Mouse (Mus musculus) testis, postnatal 10 days (tissue): ENCODE measurements around the gene Ccser2.
A peak's percentile ranks its signal among the peaks of the same experiment; 100 is the strongest.
"Not testable (repeated sequence)": the region's sequence is repeated elsewhere in the genome, so short reads cannot be mapped to it uniquely, and the experiment has no call there.

Source experiments
- DNase-seq: peaks from one replicate; pipeline ENCODE4 v3.0.0; 2021; ENCODE audit warnings: low spot score

Ccser2 gene

DNA sequence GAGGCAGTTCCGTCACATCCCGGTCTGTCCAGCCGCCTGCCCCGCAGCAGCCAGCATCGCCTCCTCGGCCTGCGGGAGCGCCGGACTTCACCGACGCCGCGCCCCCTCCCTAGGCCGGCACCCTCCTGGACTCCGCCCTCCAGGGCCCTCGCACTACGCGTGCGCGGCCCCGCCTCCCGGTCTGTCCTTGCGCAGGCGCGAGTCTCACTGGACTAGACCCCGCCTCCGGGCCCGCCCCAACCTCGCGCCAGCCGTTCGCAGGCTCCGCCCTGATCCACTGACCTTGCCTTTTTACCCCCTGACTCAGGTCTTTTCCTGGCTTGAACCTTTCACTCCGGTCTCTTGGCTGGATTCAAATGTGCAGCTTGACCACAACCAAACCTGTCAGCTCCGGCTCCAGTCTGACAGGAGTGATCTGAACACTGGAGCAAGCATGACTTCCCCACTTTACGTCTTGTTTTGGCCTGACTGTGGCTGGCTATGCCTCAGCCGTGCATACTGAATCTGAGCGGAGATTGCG, at the start of gene Ccser2:
Gene Ccser2 (minus strand): TSS at position 150 of the 520 bp plus-strand sequence.
- peak; percentile 100 for DNase-seq

DNA sequence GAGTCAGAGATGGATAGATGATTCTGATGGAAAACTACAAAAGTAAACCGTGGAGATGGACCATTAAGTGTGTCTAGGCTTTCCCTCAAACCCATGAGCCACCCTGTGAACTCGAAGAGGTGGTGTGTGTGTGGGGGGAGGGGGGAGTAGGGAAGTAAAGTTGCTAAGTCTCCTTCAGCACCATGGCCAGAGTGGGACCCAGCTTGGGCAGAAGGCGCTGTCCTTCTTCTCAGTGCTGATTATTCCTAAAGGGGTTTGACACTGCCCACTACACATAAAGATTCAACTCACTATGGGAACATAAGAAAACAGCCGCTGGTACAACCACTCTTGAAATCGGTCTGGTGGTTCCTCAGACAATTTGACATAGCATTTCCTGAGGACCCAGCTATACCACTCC, 47.3 kb upstream of the Ccser2 start:
- DNase-seq, result peak; percentile 57

DNA sequence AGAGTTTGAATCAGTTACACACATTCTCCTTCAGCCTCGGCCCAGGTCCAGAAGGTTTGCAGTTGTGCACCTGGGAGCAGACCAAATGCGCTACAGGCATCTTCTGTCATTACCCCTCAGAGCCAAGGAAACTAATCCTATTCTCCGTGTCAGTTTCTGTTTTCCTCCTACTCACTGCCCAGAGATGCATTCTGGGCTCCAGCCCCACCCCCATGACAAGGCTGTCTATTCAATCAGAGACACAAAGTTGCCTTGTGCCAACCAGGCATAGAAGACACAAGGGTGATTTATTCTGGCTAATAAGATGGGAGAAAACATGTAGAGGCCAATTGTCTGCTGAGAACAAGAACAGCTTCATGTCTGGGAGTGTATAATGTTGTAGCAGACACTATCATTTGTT, 45.1 kb upstream of the Ccser2 start:
- DNase-seq, result no peak

DNA sequence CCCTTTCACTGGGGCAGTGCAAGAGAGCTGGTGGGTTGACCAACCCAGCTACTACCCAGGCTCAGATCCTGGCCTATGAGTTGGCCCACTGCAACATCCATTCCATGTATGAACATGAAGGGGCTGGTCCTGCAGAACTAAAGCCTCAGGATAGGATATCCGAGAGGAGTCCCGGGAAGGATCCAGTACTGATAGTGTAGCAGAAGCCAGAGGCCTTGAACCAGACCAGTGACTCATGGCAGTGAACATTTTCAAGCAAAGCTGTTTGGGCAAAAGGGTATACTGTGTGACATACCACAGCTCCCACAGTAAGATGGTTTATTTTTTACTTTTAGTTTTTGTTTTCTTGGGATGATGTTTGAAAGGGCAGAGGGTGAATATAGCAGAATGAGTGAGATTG, 41.1 kb upstream of the Ccser2 start:
- no peak for DNase-seq

DNA sequence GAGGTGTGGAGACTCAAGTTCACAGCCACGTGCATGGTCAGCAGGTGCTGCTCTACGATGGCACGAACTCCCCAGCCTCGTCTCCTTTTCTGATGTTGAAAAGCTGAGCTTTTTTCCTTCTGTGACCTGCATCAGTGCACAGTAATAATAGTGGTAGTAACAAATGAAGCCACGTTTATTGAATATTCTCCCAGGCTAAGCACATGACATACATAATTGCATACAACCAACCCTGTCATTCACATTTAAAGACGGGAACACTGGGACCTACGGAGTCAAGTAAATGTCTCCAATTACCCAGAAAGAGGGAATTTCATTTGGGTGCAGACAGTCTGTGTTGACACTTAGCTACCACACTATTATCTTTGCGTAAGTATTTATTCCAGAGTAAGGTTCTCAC, 37.9 kb upstream of the Ccser2 start:
- DNase-seq, result no peak

DNA sequence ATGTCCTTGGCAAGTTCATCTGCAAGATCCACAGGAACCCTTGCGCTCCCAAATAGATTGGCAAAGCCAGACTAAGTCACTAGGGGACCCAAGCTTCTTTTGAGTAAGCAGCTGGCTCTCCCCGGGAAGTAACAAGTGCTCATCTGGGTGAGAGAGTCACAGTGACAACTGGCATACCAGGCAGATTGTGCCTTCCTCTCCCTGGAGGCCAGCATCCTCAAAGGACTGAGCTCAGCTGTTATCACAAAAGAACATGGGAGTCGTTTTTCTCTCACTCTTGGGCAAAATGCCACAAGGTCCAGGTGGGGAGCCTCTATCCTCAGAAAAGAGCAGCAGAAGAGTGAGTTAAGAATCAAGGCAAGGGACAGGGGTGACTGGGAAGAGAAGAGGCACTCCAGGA, 37.3 kb upstream of the Ccser2 start:
- no peak for DNase-seq

DNA sequence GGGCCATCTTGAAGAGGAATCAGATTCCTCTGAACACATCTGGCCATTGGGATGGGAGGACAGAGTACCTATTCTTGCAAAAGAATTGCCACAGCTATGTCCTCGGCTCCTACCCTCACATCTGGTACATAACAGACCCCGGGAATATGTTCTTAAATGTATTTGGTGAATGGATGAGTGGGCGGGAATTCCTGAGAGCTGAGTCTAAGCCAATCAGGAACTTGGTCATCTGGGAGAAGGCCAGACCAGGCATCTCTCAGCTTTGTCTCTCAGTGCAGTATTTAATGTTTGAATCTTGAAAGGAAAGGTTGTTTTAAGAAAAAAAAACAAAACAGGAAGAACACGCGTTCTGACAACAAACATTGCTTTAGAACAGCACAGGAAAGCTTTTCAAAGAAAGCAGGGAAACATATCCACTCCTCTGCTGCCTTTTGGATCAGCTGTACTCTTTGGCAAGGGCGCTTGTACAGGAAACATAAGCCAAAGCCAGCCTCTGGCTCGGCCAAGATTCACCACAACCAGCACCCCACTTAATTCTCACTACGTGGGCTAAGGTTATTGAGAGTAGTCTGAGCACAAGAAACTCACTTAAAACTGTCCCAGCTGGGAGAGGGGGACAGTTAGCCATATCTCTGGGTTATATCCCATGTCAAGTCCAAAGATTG, 35.0 kb upstream of the Ccser2 start:
- no peak for DNase-seq

DNA sequence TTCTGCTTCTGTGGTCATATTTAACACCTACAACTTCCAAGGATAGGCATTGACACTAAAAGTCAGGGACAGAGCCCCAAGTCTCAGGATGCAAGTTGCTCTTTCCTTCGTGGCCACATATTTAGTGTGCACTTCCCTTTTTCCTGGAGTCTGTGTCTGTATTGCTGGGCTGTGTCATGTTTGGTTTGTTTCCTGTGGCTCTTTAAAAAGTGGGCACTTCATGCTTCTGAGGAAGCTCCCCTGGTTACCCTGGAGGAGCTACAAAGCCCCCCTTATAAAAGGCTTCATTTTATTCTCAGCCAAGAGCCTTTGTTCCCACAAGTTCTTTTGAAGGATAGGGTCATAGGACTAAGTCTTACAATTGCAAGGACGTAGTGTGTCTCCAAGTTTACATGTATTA, 34.3 kb upstream of the Ccser2 start:
- no peak for DNase-seq

DNA sequence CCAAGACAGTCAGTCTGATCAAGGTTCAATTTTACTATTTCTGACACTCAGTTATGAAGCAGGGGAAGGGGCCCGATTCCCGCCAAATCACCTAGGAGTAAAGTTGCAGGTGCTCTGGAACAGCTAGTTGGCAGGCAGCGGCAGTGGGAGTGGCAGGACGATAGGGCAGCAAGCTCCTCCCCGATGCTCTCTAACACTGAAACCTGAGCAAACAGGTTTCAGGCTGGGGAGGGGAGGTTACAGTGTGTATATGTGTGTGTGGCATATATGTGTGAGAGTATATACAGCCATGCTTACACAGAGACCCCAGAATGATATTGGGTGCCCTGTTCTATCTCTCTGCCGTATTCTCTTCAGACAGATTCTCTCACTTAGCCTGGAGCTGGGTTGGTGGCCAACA, 32.2 kb upstream of the Ccser2 start:
- not testable (repeated sequence) for DNase-seq

DNA sequence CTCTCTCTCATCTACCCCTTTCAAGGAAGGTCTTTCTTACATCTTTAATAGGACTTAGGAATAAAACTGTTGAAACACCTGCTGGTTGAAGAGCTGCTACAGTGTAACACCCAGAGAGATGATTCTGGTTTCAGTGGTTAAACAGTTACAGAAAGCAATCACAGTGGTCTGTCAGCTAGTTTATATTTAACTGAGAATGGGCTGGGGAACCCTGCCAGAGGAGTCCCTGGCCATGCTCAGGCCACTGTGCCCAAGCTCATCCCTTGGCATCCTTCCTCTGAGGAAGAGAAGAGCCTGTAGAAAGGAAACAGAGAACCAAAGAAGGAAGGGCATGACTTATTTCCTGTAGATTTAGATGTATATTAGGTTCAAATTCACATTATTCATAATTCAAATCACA, 21.2 kb upstream of the Ccser2 start:
- no peak for DNase-seq

DNA sequence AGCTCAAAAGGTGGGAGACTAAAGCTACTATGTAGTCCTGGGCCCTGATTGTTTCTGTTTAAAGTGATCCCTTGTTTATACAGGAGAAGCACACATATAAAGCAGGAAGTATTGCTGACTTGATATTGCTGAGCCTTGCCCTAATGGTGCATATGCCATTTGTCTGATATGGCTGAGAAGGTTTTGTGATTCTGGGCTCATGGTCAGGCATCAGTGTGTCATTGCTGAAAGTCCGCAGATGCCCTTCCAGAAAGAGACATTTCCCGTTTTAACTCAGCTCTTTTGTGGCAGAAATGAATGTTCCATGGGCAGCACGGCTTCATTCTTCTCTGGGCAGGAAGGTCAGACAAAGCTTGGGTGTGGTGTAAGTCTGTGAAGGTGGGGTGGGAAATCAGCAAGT, 17.1 kb upstream of the Ccser2 start:
- no peak for DNase-seq

DNA sequence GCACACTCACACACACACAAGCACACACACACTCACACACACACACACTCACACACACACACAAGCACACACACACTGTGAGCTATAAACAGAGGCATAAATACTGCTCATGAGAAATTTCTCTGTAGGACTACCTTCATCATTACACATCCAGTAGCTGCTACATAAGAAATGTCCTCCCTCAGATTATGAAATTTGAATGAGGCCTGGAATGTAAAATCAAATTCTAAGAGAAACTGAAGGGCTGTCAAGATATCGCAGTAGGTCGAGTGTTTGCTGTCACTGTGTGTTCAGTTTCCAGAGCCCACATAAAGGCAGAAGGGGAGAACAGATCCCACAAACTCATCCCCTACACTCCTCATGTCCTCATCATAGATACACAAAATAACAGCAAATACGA, 6.4 kb upstream of the Ccser2 start:
- DNase-seq, result no peak

DNA sequence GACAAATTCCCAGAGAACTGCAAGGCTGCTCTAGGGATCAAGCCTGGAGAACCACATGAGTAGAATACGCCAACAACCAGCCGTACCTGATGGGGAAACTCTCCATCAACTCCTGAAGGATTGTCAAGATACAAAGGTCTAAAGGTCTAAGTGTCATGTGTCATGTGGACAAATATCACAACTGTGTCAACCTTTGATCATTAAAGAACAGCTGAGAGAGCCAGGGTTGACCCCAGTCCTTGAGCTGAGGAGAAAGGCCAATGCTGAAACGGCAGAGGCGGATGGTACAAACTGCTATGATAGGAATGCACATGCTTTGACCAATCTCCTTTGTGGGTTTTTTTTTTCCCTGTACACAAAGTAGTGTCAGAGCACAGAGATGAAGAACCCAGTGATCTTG, 2.6 kb upstream of the Ccser2 start:
- DNase-seq, result no peak

DNA sequence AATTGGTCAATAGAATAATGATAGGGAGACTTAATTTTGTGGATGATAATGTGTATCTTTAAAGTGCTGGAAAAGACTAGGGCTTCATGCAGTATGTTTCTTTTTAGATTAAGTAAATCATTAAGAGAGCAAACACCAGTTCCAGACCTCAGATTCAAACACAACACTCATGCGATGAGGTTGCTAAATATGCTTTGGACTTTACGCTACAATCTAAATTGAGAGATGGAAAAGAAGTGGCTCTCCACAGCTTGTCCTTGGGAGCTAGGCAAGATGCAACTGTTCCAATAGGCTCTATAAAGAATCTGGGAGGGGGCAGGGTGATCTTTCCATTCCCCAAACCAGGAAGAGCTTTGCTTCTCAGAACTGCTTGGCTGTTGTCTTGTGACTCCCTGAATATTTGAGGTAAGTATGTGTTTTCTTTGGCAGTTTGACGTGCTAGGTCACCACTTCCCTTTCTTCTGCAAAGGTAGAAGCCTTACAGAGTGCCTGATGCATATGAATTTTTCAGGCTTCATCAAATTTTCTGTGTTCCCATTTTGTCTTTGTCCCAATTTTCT, 1.4 kb upstream of the Ccser2 start:
- no peak for DNase-seq

DNA sequence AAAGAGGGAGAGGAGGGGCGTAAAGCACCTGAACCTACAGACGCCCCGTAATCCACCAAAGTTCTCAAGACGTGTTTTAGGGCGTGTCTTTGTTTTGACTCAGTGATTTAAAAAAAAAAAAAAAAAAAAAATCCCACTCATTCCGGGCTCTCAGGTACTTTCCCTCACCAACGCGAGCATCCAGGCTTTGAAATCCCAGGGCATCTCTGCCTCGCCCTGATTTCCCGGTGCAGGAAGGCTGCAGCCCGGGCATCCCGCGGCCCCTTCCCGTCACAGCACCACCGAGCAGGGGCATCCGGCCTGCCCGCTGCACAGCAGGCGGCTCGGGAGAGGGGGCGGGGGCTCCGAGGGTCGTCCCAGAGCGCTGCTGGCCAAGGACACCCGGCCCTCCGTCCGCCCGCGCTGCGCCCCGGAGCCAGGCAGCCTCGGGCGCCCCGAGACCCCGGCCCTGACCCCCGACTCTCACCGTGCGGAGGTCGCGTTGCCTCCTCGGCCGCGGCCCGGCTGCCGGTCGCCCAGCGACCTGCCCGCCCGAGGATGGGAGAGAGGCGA, 425 bp downstream of the Ccser2 start:
- DNase-seq, result peak; percentile 74

DNA sequence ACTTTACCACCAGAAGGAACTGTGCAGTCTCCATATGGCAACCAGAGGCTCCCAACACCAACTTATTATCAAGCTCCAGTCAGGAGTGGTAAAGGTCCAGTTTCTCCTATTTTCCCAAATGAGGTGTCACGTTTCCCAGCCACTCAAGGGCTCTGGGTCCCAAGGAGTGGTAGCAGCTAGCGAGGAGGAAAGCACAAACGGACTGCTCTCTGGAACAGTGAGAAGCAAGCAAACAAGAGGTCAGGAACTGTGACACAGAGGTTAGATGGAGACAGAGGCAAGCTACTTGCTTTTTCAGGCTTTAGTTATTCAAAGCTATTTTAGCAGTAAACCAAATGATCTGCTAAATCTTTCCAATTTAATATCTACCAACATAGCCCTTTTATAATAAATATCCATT, 3.2 kb downstream of the Ccser2 start:
- no peak for DNase-seq

DNA sequence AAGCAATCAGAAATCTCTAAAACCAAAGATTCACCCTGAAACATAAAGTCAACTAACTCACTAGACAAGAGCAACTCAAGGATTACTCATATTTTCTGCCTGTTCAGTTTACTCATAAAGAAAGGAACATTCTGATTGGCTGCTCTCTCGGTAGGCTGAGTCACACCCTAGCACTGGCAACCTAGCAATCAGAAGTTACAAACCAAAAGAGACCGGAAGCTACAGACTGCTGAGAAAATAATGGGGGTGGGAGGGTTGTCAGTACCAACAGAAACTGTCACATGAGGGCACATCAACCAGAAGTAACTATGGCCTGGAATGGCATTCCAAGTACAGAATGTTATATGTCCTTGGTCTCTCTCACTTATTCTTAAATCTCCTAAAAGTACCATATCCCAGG, 6.1 kb downstream of the Ccser2 start:
- no peak for DNase-seq

DNA sequence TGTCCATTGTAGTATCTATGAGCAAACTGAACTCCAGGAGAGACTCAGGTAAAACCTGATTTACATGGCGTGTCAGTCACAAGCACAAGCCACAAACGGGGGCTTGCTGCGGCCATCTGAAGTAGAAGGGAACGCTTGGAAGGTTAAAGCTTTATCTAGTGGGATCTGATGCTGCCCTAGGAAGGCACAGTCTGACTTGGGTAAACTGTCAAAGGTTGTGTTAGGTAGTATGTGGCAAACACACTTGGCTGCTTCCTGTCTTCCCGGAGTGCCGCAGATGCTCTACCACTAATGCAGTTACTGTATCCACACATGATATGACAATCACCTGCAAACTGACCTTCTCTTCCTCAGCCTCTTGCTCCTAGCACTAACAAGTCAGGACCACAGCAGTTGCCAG, 10.9 kb downstream of the Ccser2 start:
- DNase-seq, result no peak

DNA sequence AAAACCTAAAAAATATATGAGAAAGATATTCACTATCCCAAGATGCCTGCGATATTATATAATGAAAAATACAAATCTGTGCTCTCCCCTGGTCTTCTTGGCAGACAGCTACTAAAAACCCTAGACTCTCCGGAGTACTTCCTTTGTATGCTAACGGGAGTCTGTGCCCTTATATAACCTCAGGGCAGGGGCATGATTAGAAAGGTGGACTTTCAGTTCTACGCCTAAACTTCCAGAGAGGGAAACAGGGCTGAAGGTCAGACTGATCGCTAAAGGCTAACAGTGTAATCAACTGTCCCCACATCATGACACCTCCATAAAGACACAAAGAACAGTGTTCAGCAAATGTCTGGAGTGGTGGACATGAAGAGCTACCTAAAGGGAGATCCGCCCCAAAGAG, 11.3 kb downstream of the Ccser2 start:
- no peak for DNase-seq

DNA sequence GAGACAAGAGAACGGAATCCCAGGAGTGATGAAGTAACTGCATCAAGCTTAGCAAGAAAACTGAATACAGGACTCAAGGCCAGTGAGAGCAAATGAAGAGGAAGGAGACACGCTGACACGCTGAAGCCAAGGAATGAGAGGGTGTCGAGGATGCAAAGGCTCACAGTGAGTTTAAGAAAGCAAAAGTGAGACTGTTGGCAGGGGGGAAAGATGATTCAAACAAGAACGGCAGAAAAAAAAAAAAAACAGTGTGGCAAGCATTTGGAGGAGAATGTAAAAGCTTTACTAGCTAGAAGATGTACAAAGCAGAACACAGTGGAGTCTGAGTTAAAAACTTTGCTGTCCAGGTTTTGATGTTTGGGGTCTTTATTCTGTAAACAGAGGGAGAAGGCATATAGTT, 11.9 kb downstream of the Ccser2 start:
- no peak for DNase-seq

DNA sequence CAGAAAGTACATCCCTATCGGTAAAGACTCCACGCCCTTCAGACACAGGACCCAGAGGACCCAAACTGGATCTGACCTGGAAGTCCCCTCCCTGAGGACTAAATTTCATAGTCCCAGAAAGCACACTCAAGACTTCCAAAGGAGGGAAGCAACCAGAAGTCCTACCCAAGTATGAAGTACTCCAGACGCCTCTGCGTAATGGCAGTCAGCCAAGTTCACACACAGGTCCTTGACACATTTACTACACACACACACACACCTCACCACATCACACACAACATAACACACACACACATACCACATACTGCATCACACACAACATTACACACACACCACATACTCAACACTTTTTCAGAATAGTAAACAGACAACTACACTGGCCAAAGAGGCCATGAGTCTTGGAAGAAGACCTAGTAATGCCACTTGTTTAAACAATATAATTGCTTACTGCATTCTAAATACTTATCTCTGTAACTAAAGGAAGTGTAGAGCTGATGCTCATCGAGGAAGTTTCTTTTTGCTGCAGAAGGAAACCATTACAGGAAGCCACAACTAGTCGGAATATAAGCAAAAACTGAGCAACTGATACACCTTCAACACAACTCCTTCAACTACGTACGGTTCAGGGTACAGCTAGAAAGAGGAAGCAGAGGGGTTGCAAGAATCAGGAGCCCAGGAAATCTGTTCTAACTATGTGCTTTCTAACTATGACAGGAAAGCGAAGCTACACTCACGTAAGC, 15.7 kb downstream of the Ccser2 start:
- no peak for DNase-seq

DNA sequence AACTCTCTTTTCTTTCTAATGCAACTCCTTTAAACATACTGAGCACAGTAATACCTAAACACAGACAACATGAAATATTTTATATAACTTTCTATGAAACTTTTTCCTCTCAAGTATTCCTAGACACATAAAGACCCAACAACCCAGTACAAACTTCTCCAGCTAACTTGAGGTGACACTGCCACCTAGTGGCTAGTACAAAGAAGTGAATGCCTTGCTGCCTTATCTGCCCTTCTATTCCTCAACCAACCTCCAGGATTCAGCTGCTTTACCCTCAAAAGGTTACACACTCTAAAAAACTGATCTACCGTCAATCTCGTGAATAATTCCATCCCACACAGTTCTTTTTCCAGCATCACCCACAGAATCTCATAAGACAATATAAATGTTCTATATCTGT, 16.4 kb downstream of the Ccser2 start:
- no peak for DNase-seq

DNA sequence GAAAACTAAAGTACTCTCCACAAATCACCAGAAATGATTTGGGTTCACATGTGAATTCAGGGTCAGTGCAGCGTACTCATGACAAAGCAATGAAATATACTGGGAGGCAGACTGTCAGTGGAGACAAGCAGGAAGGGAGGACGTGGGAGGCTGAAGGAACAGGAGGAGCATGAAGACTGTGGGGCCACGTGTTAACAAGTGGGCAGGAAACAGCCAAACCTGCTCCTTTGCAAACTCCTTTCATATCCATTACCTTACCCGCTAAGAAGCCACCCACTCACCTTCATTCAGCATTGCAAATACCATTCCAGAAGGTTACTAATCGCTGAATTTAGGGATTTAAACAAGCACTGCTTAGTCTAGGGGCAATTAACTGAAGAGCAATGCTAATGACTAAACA, 25.9 kb downstream of the Ccser2 start:
- no peak for DNase-seq
